Mouse (Mus musculus): ENCODE measurements around the gene Arl4a.

Arl4a gene

GRCm38 (mm10) chr12:40037876-40038463 is at the start of gene Arl4a:
TSS of gene Arl4a (minus strand) at chr12:40038025.
- peak; percentile 4; the same call in 1 of the 2 replicates for TF ChIP-seq GATA4 (IDR thresholded peaks at IDR 0.05; ENCODE audit: insufficient replicate concordance, low read length)

GRCm38 (mm10) chr12:40085731-40086322 is 48.0 kb upstream of the Arl4a start:
- no peak for TF ChIP-seq GATA4 (IDR thresholded peaks at IDR 0.05; ENCODE audit: insufficient replicate concordance, low read length)

GRCm38 (mm10) chr12:40082453-40083238 is 44.8 kb upstream of the Arl4a start:
- TF ChIP-seq GATA4 (IDR thresholded peaks at IDR 0.05; ENCODE audit: insufficient replicate concordance, low read length), result no peak

GRCm38 (mm10) chr12:40082048-40082447 is 44.2 kb upstream of the Arl4a start:
- TF ChIP-seq GATA4 (IDR thresholded peaks at IDR 0.05; ENCODE audit: insufficient replicate concordance, low read length), result no peak

- no peak for TF ChIP-seq GATA4 (IDR thresholded peaks at IDR 0.05; ENCODE audit: insufficient replicate concordance, low read length)
Observed at GRCm38 (mm10) chr12:40073660-40074059, 35.8 kb upstream of the Arl4a start.

GRCm38 (mm10) chr12:40047024-40047423 is 9.2 kb upstream of the Arl4a start:
- no peak for TF ChIP-seq GATA4 (IDR thresholded peaks at IDR 0.05; ENCODE audit: insufficient replicate concordance, low read length)

GRCm38 (mm10) chr12:40043816-40044585 is 6.2 kb upstream of the Arl4a start:
- TF ChIP-seq GATA4 (IDR thresholded peaks at IDR 0.05; ENCODE audit: insufficient replicate concordance, low read length), result no peak

GRCm38 (mm10) chr12:40040067-40040466 is 2.2 kb upstream of the Arl4a start:
- no peak for TF ChIP-seq GATA4 (IDR thresholded peaks at IDR 0.05; ENCODE audit: insufficient replicate concordance, low read length)

- 0 out of 2 replicates have a peak, but pooled peaks have one; percentile 8 for TF ChIP-seq GATA4 (IDR thresholded peaks at IDR 0.05; ENCODE audit: insufficient replicate concordance, low read length)
Observed at GRCm38 (mm10) chr12:40037226-40037813, 505 bp downstream of the Arl4a start.

- peak; percentile 4; the same call in 1 of the 2 replicates for TF ChIP-seq GATA4 (IDR thresholded peaks at IDR 0.05; ENCODE audit: insufficient replicate concordance, low read length)
Observed at GRCm38 (mm10) chr12:40036666-40037065, 1.2 kb downstream of the Arl4a start.

GRCm38 (mm10) chr12:40035506-40035905 is 2.3 kb downstream of the Arl4a start:
- TF ChIP-seq GATA4 (IDR thresholded peaks at IDR 0.05; ENCODE audit: insufficient replicate concordance, low read length), result no peak

GRCm38 (mm10) chr12:40029201-40029600 is 8.6 kb downstream of the Arl4a start:
- no peak for TF ChIP-seq GATA4 (IDR thresholded peaks at IDR 0.05; ENCODE audit: insufficient replicate concordance, low read length)

GRCm38 (mm10) chr12:40027846-40028245 is 10.0 kb downstream of the Arl4a start:
- no peak for TF ChIP-seq GATA4 (IDR thresholded peaks at IDR 0.05; ENCODE audit: insufficient replicate concordance, low read length)

- no peak for TF ChIP-seq GATA4 (IDR thresholded peaks at IDR 0.05; ENCODE audit: insufficient replicate concordance, low read length)
Observed at GRCm38 (mm10) chr12:40027444-40027843, 10.4 kb downstream of the Arl4a start.

GRCm38 (mm10) chr12:40023918-40024317 is 13.9 kb downstream of the Arl4a start:
- TF ChIP-seq GATA4 (IDR thresholded peaks at IDR 0.05; ENCODE audit: insufficient replicate concordance, low read length), result 0 out of 2 replicates have a peak, but pooled peaks have one; percentile 27
